Mouse (Mus musculus) adrenal gland, postnatal 4 days (tissue): ENCODE results near the gene Usp38. TPM values are rescaled to one million over a fixed set of nuclear protein-coding genes. Genes with fewer than 3 reads are reported as not detected.
"Not testable (repeated sequence)": the region's sequence is repeated elsewhere in the genome, so short reads cannot be mapped to it uniquely, and the experiment has no call there.

Experiments used
- DNase-seq, 2 experiments: peaks; one replicate each; pipeline ENCODE4 v3.0.0; 2021 to 2022; ENCODE audit warnings: low spot score in 2 of 2, mixed read lengths in 2 of 2
- long read RNA-seq, 2 experiments: library from polyadenylated mRNA; stranded (forward); transcript quantifications; one replicate each; pipeline ENCODE4 v2.0.0; 2021
- total RNA-seq, 2 experiments: library from RNA; stranded (reverse); gene quantifications; 2 replicates each; pipeline ENCODE4 v1.2.3; 2021

Gene Usp38
- 10 to 100 TPM; 27.4 to 27.6 TPM for total RNA-seq
- long read RNA-seq, experiment 1, full-length matches to known transcripts: 6 of 10 reads
- long read RNA-seq, experiment 1, partial matches to known transcripts: 3 of 10 reads
- long read RNA-seq, experiment 1, other reads (novel, unspliced or antisense): 1 of 10 reads
- long read RNA-seq, experiment 2, full-length matches to known transcripts: 22 of 28 reads
- long read RNA-seq, experiment 2, partial matches to known transcripts: 2 of 28 reads
- long read RNA-seq, experiment 2, other reads (novel, unspliced or antisense): 4 of 28 reads

DNA sequence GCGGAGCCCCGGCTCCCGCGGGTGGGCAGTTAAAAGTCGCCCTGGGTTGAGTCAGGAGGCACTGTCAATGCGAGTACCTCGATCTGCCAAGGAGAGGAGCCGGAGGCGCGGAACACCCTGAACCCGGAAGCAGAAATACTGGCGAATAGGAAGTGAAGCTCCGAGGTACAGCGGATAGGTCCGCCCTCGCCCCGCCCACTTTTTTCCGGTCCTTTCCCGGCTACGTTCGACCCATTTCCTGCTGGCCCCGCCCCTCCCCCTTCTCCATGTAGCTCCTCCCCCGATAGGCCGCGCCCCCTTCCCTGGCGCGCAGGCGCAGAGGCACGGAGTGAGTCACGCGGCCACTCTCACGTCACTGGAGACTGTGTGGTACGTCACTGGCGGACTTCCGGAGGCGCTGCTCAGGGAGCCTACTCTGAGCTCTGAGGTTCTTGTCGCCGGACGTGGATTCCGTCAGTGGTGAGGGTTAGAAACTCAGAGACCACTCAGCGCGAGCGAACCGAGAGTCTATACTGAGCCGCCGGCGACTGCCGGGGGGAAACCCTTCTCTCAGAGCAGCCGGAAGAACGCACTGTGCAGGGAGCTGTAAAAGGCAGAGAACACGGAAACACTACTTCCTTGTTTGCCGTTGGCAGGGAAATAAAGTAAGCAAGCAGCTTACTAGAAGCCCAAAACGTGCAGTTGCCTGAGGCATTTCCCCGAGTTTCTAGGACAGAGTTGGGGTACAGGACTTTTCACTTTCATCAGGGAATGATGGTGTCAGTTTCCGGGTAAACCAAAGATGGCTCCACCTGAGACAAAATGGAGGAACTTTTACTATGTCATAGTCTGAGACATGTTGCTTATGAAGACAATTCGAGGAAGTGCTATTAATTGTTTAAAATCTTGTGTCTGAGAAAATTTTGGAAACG is at the start of gene Usp38:
Usp38 (minus strand) TSS at position 140 of the 911 bp plus-strand sequence.
- DNase-seq: peak; percentile 99 to 100

DNA sequence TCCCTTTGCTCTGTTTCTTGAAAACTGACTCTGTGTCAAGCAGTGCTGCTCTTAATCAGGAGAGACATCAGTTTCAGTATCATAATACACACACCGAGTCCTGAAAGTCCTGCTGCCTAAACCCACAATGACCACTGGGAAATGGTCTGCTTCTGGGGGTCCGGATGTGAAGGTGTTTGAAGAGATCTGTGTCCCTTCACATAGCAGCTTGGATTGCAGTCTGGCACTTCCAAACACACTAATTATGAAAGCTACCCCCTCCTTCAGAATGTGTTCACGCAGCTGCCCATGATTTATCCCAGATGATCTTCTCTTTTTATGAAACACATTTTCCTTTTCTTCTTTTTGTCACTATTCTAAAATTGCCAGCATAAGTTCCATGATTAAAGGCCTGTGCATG is 47.8 kb upstream of the Usp38 start:
- DNase-seq: no peak

DNA sequence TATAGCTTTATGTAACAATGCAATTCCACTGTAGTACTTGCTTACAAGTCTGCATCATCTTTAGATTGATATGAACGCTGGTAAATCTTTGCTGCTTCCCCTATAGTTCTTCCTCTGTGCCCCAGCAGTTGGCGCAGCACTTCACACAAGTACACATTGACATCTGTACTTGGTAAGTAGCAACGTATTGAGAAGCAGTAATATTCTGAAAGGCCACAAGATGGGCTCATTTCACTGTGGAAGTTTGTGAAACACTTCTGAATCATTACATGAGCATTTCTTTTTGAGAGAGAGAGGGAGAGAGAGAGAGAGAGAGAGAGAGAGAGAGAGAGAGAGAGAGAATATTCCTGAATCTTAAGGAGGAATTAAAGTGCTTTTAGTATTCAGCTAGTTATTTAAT is 47.2 kb upstream of the Usp38 start:
- no peak for DNase-seq

DNA sequence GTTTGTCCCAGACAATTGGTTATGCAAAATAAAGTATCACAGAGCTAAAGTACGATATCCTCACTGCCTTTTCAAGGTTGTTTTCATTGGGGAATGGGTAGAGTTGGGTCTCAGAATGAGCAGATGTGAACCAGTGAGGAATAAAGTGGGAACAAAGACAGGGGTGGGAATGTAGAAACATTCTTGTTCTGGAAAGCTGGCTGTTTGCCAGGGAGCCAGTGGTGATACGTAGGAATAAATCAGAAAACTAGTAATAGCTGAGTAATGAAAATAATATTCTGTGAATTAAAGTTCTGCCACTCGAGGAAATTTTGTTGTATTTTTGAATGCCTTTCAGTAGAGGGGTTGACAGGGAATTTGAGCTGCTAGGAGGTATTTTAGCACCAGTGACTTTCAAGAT is 29.5 kb upstream of the Usp38 start:
- no peak for DNase-seq

DNA sequence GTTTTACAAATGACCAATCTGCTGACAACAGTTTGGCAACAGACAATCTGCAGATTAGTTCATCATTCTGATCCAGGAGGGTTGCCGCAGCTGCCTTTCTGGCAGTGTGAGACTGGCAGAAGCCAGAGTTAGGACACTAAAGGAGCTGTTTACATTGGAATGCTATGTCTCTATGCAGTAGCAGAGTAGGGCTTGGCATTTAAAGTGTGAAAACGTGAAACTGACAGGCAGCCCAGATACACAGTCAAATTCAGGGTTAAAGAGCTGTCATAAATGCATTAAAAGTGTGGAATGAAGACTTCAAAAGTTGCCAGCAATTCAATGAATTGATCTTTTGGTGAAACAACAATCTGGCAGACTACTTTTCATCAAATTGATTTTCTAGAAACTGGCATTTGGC is 13.3 kb upstream of the Usp38 start:
- DNase-seq: no peak

DNA sequence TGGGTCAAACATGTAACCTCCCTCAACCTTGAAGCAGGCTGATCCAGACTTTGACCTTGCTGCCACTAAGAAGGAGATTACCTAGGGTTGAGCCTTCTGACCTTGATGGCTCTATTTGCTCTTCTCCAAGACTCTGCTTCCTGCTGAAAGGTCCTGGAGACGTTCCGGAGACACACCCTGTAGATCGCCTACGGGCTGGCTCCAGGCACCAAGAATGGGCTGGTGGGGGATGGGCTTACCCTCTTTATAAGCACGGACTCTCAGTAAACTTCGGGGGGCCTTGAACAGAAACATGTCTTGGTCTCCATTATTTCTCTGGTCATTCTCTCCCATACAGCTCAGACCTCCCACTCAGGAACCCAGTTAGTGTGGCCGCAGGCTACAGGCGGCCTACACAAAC is 2.8 kb upstream of the Usp38 start:
- not testable (repeated sequence) for DNase-seq

DNA sequence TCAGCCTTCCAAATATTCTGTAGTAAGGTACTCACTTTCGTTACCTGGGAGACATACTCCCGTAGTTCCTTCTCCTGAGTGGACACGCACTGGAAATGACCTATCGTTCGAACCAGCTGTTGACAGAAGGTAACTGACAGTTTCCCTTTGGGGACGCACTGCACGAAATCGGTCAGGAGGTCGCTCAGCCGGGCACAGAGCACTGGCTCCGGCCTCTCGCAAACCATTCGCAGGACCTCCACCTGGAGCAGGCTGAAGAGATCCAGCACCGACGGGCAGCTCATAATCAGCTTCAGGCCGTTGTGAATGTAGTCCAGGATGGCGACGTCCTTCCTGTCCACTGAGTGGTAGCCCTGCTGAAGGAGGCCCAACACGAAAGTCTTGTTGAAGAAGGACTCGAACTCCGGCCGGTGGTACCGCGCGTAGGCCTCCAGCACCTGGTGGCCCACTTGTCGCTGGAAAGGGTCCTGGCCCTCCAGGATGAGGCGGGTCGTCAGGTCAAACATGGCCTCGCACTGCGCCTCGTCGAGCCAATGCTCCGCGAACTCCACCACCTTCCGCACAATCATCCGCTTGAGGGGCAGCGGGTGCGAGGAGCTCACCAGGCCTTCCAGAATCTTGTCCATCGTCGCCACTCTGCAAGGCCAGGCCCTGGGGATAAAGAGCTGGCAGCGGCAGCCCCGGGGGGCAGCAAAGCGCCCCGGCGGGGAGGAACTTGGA is 757 bp downstream of the Usp38 start:
- DNase-seq: peak in 1 of 2 experiments; percentile 13

DNA sequence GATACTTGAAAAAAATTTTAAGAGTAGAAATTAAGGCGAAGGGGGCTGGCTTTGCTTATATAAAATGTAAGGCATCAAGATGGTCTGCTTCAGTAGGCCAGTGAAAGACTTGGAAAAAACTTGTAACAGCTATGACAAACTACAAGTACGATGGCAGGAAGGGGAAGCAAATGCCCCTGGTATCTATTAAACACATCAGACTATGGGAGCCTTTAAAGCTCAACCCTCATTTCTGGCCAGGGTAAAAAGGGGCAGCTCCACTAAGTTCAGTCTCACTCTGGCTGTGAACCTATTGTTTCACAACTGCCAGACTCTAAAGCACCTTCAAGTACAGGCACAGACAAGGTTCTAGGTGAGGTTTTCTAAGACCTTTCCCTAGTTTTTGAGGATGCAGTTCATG is 2.0 kb downstream of the Usp38 start:
- no peak for DNase-seq

DNA sequence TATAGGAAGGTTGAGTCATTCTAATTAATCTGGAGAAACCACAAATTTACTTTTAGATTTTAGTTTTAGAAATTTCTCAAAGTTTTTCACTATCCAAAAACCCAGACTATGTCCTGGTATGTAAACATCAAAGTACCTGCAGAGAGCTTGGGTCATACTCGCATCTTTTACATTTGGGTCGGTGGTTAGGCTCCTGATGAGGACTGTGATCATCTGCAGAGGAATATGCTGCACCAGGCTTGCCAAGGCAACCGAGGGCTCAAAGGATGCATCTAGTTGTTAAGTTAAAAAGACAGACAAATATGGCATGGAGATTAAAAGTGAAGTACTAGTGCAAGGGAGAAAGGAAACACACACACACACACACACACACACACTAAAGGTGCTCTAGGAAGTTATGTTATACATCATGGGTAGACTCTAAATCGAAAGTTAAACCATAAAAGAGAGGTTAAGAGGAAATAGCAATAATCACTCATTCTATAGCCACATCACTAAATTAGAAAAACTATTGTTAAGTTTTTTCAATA is 2.6 kb downstream of the Usp38 start:
- DNase-seq: no peak

DNA sequence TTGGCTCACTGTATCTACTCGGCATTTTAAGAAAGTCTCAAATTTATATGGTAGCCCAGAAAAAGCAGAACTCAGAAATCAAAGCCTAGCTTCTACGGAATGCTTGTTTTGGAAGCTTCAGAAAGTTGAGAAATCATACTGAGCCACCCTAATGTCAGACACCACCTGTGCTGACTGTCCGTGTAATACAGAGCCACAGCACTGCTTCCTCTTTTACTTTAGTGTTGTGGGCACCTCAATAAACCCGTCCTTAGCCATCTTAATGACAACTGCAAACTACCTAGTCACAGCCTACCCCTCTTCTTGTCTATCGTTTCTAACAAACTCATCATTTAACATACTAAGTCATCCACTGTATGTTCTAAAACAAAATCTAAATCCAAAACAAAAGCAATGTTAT is 4.3 kb downstream of the Usp38 start:
- DNase-seq: no peak

DNA sequence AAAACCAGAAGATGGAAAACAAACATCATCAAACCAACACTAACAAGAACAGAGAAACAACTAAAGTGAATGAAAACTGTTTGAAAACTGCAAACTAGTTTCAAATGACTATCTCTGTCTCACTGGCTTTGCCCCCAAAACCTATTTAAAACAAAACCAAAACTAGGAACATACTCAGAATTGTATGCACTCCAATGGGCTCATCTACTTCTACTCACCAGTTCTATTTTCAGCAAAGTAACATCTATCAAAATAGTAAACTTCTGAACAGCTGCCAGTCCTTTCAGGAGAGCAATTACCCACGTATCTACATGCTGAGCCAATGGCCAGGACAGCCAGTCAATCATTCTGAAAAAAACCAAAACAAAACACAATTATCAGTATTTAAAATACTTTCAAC is 9.6 kb downstream of the Usp38 start:
- DNase-seq: no peak

DNA sequence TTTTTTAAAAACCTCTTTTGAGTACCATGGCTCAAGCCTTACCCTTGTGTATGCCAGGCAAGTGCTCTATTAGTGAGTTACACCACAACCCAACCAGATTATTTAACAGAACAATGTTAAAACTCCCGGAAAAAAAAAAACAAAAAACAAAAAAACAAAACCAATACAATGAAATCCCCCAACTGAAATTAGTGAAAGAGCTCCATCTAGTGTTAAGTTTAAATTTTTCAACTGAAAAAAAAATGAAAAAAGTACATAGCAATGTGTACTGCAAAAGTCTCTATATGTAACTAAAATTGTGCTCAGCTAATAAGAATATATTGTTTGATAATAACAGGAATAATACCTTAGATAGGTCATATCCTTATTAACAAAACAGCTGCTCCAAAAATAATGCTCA is 18.1 kb downstream of the Usp38 start:
- no peak for DNase-seq

DNA sequence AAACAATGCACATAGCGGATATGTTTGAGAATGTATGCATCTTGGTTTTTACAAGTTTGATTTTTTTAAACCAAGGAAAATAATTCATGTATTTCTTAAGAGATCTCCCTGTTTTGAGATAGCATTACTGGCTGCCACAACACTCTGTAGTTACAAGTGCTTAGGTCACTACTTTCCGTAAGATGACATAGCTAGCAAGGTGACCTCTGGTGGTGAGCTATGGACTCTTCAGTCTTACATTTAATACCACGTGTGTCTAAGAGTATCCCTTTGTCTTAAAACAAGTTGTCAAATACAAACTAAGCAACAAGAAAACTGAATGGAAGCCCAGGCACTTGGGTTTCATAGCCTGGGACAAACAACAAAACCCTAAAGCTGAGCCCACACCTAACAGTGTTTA is 22.8 kb downstream of the Usp38 start:
- no peak for DNase-seq

DNA sequence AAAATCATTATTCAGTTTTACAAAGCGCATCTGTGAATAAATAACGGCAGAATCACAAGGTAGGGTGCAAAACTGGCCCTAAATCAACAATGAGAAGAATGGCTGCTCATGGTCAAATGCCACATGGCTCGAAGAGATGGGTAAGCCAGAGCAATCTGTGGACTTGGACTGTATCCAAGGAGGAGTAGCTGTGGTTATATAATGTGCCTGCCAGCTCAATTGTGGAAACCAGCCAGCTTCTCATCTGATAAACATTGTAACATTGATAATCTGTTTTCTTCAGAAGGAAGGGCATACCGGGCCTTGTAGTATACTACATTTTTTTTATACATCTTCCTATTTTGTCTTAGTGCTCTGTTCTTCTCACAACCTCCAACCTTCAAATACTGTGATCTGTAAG is 31.9 kb downstream of the Usp38 start:
- no peak for DNase-seq

DNA sequence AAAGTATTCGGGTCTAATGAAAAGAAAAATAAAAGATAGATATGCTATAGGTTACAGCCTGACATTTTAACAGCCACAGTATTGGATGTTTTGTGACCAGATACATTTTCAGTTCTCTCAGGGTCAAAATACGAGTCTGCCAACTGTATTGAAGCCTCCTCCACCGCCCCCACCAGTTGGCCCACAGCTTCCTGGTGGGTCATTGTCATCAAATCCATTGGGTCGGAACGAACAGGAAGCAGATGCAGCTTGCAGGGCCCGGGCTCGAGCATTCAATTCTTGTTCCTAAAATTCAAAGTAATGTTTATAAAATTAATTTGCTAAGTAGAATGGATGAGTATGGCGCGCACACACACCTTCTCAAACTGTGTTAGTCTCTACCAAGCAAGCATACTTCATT is 33.0 kb downstream of the Usp38 start:
- no peak for DNase-seq

DNA sequence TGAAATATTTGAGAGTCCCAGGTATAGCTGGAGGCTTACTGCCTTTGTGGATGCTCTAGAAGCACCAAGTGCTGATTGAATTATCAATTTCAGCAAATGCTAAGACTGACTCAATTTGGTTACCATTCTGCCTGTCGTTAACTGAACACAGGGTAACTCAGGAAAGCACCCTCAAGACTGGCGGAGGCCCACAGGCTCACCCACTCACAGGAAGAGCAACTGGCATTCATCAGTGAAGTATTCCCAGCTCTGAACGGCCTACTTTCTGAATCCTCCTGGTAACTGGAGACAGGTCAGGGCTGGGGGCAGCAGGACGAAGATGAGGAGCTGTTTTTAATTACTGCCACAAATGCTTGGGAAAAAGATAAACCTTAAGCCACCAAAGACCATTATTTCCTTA is 34.7 kb downstream of the Usp38 start:
- DNase-seq: no peak

DNA sequence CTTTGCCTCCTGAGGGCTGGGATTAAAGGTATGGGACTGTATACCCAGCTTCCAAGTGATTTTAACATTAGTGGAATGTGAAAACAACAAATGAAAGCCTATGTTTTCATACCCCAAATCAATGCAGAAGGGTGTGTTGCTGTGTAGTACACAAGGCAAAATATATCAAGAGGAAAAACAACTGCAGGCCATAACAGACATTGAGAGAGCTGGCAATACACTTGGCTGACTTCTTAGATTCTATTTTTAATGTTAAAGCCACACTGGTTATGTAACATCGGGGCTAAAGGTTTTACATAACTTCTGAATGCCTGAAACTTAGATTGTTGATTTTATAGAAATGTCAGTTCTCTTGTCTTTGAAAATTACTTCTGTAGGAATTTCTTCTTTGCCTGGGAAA is 37.5 kb downstream of the Usp38 start:
- DNase-seq: no peak

DNA sequence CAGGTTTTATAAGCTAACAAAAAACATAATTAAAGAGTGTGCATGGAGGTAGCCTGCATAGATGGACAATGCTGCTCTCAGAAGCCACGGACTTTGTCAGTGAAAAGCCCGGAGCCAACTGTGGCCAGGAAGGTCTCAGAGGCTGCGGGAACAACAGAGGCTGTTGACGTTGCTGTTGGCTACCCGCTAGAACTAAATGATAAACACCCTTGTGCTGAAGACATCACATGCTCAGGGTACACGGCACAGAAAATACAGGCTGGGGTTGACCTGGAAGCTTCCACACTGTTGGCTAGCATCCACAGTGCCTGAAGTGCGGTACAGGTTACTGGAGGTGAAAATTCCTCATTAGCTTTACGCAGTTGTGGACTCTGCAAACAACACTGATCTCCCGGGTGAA is 43.6 kb downstream of the Usp38 start:
- no peak for DNase-seq

DNA sequence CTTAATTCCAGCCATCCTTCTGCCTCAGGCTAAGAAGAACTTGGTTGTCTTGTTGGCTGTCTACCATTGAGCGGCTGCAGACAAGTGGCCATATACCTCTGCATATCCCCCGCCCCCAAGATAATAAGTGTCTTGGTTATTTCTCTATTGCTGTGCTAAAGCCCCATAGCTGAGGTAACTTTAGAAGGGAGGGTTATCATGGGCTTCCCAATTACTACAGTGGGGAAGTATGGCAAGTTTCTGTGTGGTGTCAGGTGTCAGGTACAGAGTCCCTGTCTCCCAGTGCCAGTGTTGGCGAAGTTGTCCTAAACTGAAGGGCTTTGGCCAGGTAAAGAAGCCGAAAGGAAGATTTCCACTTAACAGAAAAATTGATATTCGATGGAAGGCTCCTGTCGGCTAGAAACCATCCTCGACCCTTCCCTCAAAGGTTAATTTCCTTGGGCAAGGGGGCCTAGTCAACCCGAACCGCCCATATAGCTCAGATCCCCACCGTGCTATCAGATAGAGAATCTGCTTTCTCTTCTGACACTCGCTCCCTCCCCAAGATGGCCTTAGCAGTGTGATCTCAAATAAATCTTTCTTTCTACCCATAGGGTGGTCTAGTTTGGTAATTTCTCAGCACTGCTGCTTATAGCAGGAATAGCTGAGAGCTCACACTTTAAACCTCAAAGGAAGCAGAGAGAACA is 44.6 kb downstream of the Usp38 start:
- DNase-seq: no peak

DNA sequence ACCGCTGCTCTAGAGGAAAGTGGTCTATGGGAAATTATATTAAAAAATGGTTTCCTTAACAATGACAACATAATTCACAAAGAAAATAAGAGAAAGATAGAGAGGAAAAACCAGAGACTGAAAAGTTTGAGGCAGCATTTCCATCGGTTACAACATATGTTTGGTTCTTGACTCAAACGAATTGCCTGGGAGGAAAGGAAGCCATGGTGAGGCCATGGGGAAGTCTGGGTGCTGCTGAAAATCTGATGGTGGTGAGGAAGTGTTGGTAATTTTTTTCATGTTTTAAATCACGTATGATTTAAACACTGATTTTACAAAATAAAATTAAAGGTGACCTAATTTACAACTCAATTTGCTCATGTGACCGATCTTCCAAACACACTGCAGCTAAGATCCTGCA is 45.3 kb downstream of the Usp38 start:
- no peak for DNase-seq

DNA sequence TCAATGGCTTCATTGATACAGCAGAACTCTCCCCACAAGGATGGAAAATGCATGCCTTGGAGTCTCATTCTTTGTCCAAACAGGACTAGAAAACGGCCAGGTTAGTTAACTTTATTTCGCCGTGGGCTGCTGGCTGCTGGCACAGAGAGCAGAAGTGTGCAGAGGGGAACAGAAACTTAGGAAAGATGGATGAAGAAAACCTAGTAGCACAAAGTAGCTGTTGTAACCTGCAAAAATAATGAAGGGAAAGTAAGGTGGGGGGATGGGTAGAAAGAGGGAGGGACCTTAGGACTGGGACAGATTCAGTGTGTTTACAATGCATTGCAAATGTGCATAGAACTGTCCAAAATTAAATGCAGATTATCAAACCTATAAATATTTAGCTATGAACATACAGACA is 51.6 kb downstream of the Usp38 start:
- no peak for DNase-seq
